Mouse (Mus musculus) midbrain, embryonic 14.5 days (tissue): ENCODE data around the gene 3110082I17Rik. TPM values are rescaled to one million over a fixed set of nuclear protein-coding genes. Genes with fewer than 3 reads are reported as not detected.
A peak's percentile ranks its signal among the peaks of the same experiment; 100 is the strongest.
"Not testable (repeated sequence)": the region's sequence is repeated elsewhere in the genome, so short reads cannot be mapped to it uniquely, and the experiment has no call there.

Experiments used
- ATAC-seq: fragments of 200-750 bp; cut with Nextera tagmentation; 2 replicates; pipeline ENCODE4 v1.8.0; 2017; ENCODE audit warnings: moderate number of reproducible peaks, moderate library complexity; ENCODE audit not compliant: low FRiP score, low TSS enrichment
- DNase-seq: peaks from one replicate; pipeline ENCODE4 v3.0.0-alpha.2; 2015
- H3K27ac ChIP-seq: fragments of 300-500 bp; sonication (generic); replicated peaks from 2 replicates; pipeline ENCODE4 v1.5.1; 2014; ENCODE audit warnings: mild to moderate bottlenecking, low read depth, low read length, moderate library complexity
- H3K27me3 ChIP-seq: fragments of 300-500 bp; sonication (generic); 2 replicates; pipeline ENCODE4 v1.6.1; 2014; ENCODE audit warnings: low read length, control low read depth, mixed read lengths; ENCODE audit not compliant: control insufficient read depth, insufficient read depth
- H3K36me3 ChIP-seq: fragments of 300-500 bp; sonication (generic); 2 replicates; pipeline ENCODE4 v1.6.1; 2014; ENCODE audit warnings: low read length, control low read depth; ENCODE audit not compliant: control insufficient read depth, insufficient read depth
- H3K4me1 ChIP-seq: fragments of 300-500 bp; sonication (generic); 2 replicates; pipeline ENCODE4 v1.6.1; 2014; ENCODE audit warnings: mild to moderate bottlenecking, antibody characterized with exemption, low read length, control low read depth; ENCODE audit not compliant: control insufficient read depth, insufficient read depth
- H3K4me2 ChIP-seq: fragments of 300-500 bp; sonication (generic); 2 replicates; pipeline ENCODE4 v1.6.1; 2014; ENCODE audit warnings: mild to moderate bottlenecking, low read length, moderate library complexity
- H3K4me3 ChIP-seq: fragments of 300-500 bp; sonication (generic); replicated peaks from 2 replicates; pipeline ENCODE4 v1.5.1; 2014; ENCODE audit warnings: low read depth, low read length
- H3K9ac ChIP-seq: fragments of 300-500 bp; sonication (generic); replicated peaks from 2 replicates; pipeline ENCODE4 v1.6.1; 2014; ENCODE audit warnings: mild to moderate bottlenecking, low read length, moderate library complexity
- H3K9me3 ChIP-seq: fragments of 300-500 bp; sonication (generic); 2 replicates; pipeline ENCODE4 v1.6.1; 2016; ENCODE audit warnings: low read length, control low read depth, mixed read lengths; ENCODE audit not compliant: control insufficient read depth
- WGBS: fragments of 180-500 bp; shearing (Covaris S2); extraction: QIAGEN DNeasy Blood & Tissue Kit; methylation state at CpG from one replicate; pipeline ENCODE4 v1.1.7; 2014; 5-methylcytosine and 5-hydroxymethylcytosine counted together
- polyA plus RNA-seq: library from polyadenylated mRNA; unstranded; fragments of >200 nt; fragmentation: Nextera tagmentation; extraction: Ambion mirVana; gene quantifications from 2 replicates; pipeline ENCODE4 v1.2.1, GENCODE M21; 2014

3110082I17Rik gene
- polyA plus RNA-seq, 1 experiment from 2014 or later, result 12.8 TPM

DNA sequence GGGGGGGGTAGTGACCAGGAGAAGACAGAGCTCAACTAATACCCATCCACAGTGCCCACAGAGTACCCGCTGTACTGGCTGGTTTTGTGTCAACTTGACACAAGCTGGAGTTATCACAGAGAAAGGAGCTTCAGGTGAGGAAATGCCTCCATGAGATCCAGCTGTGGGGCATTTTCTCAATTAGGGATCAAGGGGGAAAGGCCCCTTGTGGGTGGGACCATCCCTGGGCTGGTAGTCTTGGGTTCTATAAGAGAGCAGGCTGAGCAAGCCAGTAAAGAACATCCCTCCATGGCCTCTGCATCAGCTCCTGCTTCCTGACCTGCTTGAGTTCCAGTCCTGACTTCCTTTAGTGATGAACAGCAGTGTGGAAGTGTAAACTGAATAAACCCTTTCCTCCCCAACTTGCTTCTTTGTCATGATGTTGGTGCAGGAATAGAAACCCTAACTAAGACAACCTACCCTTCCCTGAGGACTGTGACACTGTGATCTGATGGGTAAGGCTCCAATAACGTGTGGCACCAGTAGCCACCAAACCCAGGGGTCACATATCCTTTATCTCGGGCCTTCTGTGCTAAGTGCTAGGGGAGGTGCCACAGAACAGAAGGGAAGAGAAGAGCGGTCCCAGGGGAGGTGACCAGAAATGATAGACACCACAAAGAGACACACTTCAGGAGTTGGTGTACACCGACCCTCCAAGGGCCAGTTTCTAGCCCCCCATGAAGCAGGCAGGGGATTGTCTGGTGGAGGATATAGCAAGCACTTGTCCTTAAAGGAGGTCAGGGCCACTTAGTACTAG, 69.8 kb downstream of the 3110082I17Rik start:
- not testable (repeated sequence) for H3K9me3 ChIP-seq, H3K27me3 ChIP-seq, H3K4me2 ChIP-seq, H3K9ac ChIP-seq, H3K27ac ChIP-seq, H3K4me1 ChIP-seq, H3K36me3 ChIP-seq, DNase-seq, H3K4me3 ChIP-seq, ATAC-seq
- 86% methylated on average over 5 of the region's 5 CpGs for WGBS

- H3K4me1 ChIP-seq, result no peaks in the 10 kb centered on the region
- 0 out of 2 replicates have a peak overlapping the region, but pooled peaks have one; percentile 13 for H3K27ac ChIP-seq
- no peaks in the 10 kb centered on the region for H3K27me3 ChIP-seq
- DNase-seq (no peak), ATAC-seq (no peak; the same call in 1 of the 2 replicates)
- no peak overlapping the region for H3K4me2 ChIP-seq
- WGBS, result 61% methylated on average over 6 of the region's 6 CpGs
- no peak overlapping the region for H3K4me3 ChIP-seq
- no peaks in the 10 kb centered on the region for H3K36me3 ChIP-seq
- H3K9ac ChIP-seq, result no peak overlapping the region
- H3K9me3 ChIP-seq, result no peaks in the 10 kb centered on the region
These were observed 70.7 kb downstream of the 3110082I17Rik start for GRCm38 (mm10) chr5:139389676-139390061.

DNA sequence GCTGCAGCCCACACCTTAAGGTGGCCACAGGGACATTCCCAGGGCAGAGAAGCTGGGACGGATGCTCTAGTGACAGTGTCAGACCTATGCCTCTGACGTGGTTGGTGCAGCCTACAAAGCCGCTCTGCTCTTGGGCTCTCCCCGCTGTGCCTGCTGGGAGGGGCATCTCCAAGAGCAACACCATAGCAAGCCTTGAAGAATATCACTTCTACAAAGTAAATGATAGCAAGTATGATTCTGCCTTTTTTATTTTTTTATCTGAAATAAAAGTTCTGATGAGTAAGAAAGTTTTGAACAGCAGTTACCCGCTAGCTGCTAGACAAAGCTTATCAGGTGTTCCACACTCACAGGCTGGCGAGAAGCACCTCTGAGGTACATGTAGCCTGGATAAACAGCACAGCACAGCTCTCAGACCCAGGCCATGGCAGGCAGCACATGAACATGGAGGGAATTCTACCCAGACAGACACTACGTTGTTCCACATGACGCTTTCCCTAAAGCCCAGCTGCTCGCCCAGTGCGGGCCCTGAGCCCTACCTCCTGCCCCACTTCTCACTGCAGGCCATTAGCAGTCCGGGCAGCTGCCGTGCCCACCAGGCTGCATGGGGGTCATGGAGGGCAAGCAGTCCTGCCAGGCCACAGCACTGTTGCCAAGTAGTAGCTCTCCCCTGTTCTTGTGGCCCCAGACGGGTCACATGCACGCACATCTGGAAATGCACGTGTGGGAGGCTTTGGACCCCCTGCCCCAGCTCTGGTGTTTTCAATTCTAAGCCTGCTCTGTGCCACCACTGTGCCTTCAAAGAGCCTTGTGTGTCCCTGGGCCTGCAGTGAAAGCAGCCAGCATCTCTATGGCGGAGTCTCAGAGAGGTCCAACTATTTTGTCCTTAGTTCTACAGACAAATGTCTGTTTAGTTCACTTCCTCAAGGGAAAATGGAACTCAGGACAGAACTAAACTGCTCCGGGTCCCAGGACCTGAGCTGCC, 71.3 kb downstream of the 3110082I17Rik start:
- Histone ChIP-seq H3K9ac (no peak overlapping the region), H3K4me1 (no peaks in the 10 kb centered on the region)
- ATAC-seq, result no peak

DNA sequence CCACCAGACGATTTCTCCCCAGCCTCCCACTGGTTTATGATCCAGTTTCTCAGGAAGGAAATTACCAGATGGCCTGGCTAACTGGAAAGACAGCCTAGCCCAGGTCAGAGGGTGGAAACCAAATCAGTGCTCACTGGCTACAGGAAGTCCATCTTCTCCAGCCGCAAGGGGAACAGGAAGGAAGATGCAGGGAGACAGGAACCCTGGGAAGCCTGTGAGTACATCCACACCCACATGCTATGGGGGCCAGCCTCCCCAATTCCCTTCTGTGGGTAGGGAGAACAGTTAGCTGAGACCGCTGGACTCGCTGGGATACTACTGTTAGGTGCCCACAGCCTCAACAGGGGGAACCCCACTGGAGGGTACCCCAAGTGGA, 72.1 kb downstream of the 3110082I17Rik start:
- Histone ChIP-seq H3K4me2 (no peak overlapping the region), H3K27me3 (no peaks in the 10 kb centered on the region), H3K27ac (no peak overlapping the region), H3K9ac (no peak overlapping the region), H3K36me3 (no peaks in the 10 kb centered on the region), H3K4me3 (no peak overlapping the region), H3K9me3 (no peaks in the 10 kb centered on the region), H3K4me1 (no peaks in the 10 kb centered on the region)
- DNase-seq, result no peak
- 89% methylated on average over 4 of the region's 4 CpGs for WGBS
- no peak for ATAC-seq

More for the DNA sequence above, 71.3 kb downstream of the 3110082I17Rik start:
- Histone ChIP-seq H3K27me3 (no peaks in the 10 kb centered on the region), H3K36me3 (no peaks in the 10 kb centered on the region), H3K4me2 (no peak overlapping the region), H3K4me3 (no peak overlapping the region), H3K9me3 (no peaks in the 10 kb centered on the region), H3K27ac (0 out of 2 replicates have a peak overlapping the region, but pooled peaks have one; percentile 49)
- 80% methylated on average over 17 of the region's 17 CpGs for WGBS
- DNase-seq, result no peak

- H3K4me3 ChIP-seq, result no peak overlapping the region
- no peak overlapping the region for H3K4me2 ChIP-seq
- WGBS, result 83% methylated on average over 10 of the region's 10 CpGs
- no peaks in the 10 kb centered on the region for H3K27me3 ChIP-seq
- H3K27ac ChIP-seq, result no peak overlapping the region
- H3K9ac ChIP-seq, result no peak overlapping the region
- H3K36me3 ChIP-seq, result no peaks in the 10 kb centered on the region
- DNase-seq (no peak), ATAC-seq (no peak)
- H3K4me1 ChIP-seq, result no peaks in the 10 kb centered on the region
- no peaks in the 10 kb centered on the region for H3K9me3 ChIP-seq
These were observed 72.8 kb downstream of the 3110082I17Rik start for GRCm38 (mm10) chr5:139387329-139388194.

- WGBS, result 98% methylated on average over 5 of the region's 5 CpGs
- Histone ChIP-seq H3K4me1 (no peaks in the 10 kb centered on the region), H3K4me2 (no peak overlapping the region), H3K9me3 (no peaks in the 10 kb centered on the region), H3K36me3 (no peaks in the 10 kb centered on the region), H3K9ac (no peak overlapping the region), H3K27me3 (no peaks in the 10 kb centered on the region), H3K4me3 (no peak overlapping the region), H3K27ac (no peak overlapping the region)
- DNase-seq (no peak), ATAC-seq (no peak)
These were observed 74.3 kb downstream of the 3110082I17Rik start for GRCm38 (mm10) chr5:139386047-139386446.

DNA sequence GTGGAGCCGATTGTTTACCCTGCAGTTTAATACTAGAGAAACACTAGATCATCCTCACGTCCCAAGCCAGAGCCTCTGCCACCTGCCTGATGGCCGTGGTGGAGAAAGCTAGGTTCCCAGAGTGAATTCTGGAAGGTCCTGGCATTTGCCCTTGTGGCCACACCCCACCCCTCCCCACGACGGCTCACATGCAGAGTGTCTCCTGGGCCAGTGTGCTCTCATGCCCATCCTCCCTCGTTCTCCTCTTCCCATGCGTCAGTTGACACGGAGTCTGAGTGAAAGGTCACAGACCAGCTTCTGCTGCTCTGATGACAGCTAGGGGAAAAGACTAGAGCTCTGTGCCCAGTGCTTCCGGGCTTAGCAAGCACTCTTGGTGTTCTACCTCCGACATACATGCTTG, 75.8 kb downstream of the 3110082I17Rik start:
- Histone ChIP-seq H3K4me1 (0 out of 2 replicates have a peak, but pooled peaks cover 2% of the 10 kb centered on the region), H3K4me2 (no peak overlapping the region), H3K4me3 (no peak overlapping the region), H3K36me3 (no peaks in the 10 kb centered on the region), H3K27ac (no peak overlapping the region), H3K9me3 (no peaks in the 10 kb centered on the region), H3K27me3 (no peaks in the 10 kb centered on the region), H3K9ac (no peak overlapping the region)
- ATAC-seq, result no peak
- WGBS, result 79% methylated on average over 10 of the region's 10 CpGs
- no peak for DNase-seq

GRCm38 (mm10) chr5:139383234-139383633, 77.1 kb downstream of the 3110082I17Rik start:
- no peak overlapping the region for H3K27ac ChIP-seq
- H3K27me3 ChIP-seq, result no peaks in the 10 kb centered on the region
- ATAC-seq (no peak), DNase-seq (no peak)
- H3K9me3 ChIP-seq, result no peaks in the 10 kb centered on the region
- H3K4me1 ChIP-seq, result 0 out of 2 replicates have a peak, but pooled peaks cover 2% of the 10 kb centered on the region
- H3K4me2 ChIP-seq, result no peak overlapping the region
- no peaks in the 10 kb centered on the region for H3K36me3 ChIP-seq
- H3K4me3 ChIP-seq, result no peak overlapping the region
- no peak overlapping the region for H3K9ac ChIP-seq
- WGBS, result 79% methylated on average over 9 of the region's 9 CpGs
